Mouse (Mus musculus) embryonic facial prominence, embryonic 13.5 days (tissue): ENCODE measurements around the gene Slc4a4. TPM values are rescaled to one million over a fixed set of nuclear protein-coding genes. Genes with fewer than 3 reads are reported as not detected.

Experiments used
- ATAC-seq: fragments of 200-750 bp; cut with Nextera tagmentation; 2 replicates; pipeline ENCODE4 v1.8.0; 2017; ENCODE audit warnings: low read depth; ENCODE audit not compliant: insufficient number of reproducible peaks, insufficient read depth, low FRiP score, low TSS enrichment
- H3K27ac ChIP-seq: fragments of 300-500 bp; sonication (generic); 2 replicates; pipeline ENCODE4 v1.5.1; 2015; ENCODE audit warnings: moderate library complexity, mild to moderate bottlenecking, inconsistent platforms
- H3K27me3 ChIP-seq: fragments of 300-500 bp; sonication (generic); 2 replicates; pipeline ENCODE4 v1.6.1; 2015; ENCODE audit warnings: mild to moderate bottlenecking, inconsistent platforms
- H3K36me3 ChIP-seq: fragments of 300-500 bp; sonication (generic); 2 replicates; pipeline ENCODE4 v1.6.1; 2015; ENCODE audit warnings: mild to moderate bottlenecking, inconsistent platforms
- H3K4me1 ChIP-seq: fragments of 300-500 bp; sonication (generic); 2 replicates; pipeline ENCODE4 v1.6.1; 2015; ENCODE audit warnings: inconsistent platforms
- H3K4me2 ChIP-seq: fragments of 300-500 bp; sonication (generic); 2 replicates; pipeline ENCODE4 v1.6.1; 2015; ENCODE audit warnings: moderate library complexity, mild to moderate bottlenecking, inconsistent platforms
- H3K4me3 ChIP-seq: fragments of 300-500 bp; sonication (generic); 2 replicates; pipeline ENCODE4 v1.5.1; 2015; ENCODE audit warnings: mild to moderate bottlenecking, inconsistent platforms
- H3K9ac ChIP-seq: fragments of 300-500 bp; sonication (generic); 2 replicates; pipeline ENCODE4 v1.6.1; 2015; ENCODE audit warnings: mild to moderate bottlenecking, inconsistent platforms
- H3K9me3 ChIP-seq: fragments of 300-500 bp; sonication (generic); 2 replicates; pipeline ENCODE4 v1.6.1; 2016; ENCODE audit warnings: inconsistent platforms
- WGBS: fragments of 180-500 bp; shearing (Covaris S2); methylation state at CpG from one replicate; pipeline ENCODE4 v1.1.7; 2015; ENCODE audit warnings: mixed read lengths; 5-methylcytosine and 5-hydroxymethylcytosine counted together
- polyA plus RNA-seq: library from polyadenylated mRNA; unstranded; fragments of >200 nt; fragmentation: Nextera tagmentation; extraction: Ambion mirVana; gene quantifications from 2 replicates; pipeline ENCODE4 v1.2.1, GENCODE M21; 2015

The Slc4a4 gene
- polyA plus RNA-seq, 1 experiment from 2014 or later = 1.8 TPM

- Histone ChIP-seq H3K9me3 (no peaks in the 10 kb centered on the region), H3K4me1 (peaks cover 5% of the 10 kb centered on the region), H3K27me3 (no peaks in the 10 kb centered on the region), H3K4me3 (no peak overlapping the region), H3K4me2 (no peak overlapping the region), H3K27ac (no peak overlapping the region), H3K36me3 (no peaks in the 10 kb centered on the region), H3K9ac (no peak overlapping the region)
- no peak for ATAC-seq
- WGBS = 87% methylated on average over 9 of the region's 9 CpGs
Measured at GRCm38 (mm10) chr5:89259804-89260492, 373.3 kb downstream of the Slc4a4 start.

- Histone ChIP-seq H3K4me2 (no peak overlapping the region), H3K9ac (no peak overlapping the region), H3K27ac (no peak overlapping the region), H3K9me3 (no peaks in the 10 kb centered on the region), H3K4me3 (no peak overlapping the region), H3K27me3 (no peaks in the 10 kb centered on the region), H3K4me1 (no peaks in the 10 kb centered on the region), H3K36me3 (no peaks in the 10 kb centered on the region)
- 81% methylated on average over 2 of the region's 2 CpGs for WGBS
- no peak for ATAC-seq
Measured at GRCm38 (mm10) chr5:89277049-89277448, 390.4 kb downstream of the Slc4a4 start.

- WGBS = 74% methylated on average over 5 of the region's 5 CpGs
- H3K4me3 ChIP-seq = no peak overlapping the region
- no peak overlapping the region for H3K4me2 ChIP-seq
- no peaks in the 10 kb centered on the region for H3K27me3 ChIP-seq
- no peak overlapping the region for H3K9ac ChIP-seq
- no peaks in the 10 kb centered on the region for H3K36me3 ChIP-seq
- ATAC-seq = no peak
- H3K27ac ChIP-seq = no peak overlapping the region
- H3K9me3 ChIP-seq = no peaks in the 10 kb centered on the region
- no peaks in the 10 kb centered on the region for H3K4me1 ChIP-seq
Measured at GRCm38 (mm10) chr5:89277616-89278015, 391.0 kb downstream of the Slc4a4 start.

- no peak overlapping the region for H3K4me3 ChIP-seq
Measured at GRCm38 (mm10) chr5:89278309-89278708, 391.7 kb downstream of the Slc4a4 start.

GRCm38 (mm10) chr5:89280312-89280863 lies 393.8 kb downstream of the Slc4a4 start:
- H3K36me3 ChIP-seq = no peaks in the 10 kb centered on the region
- 71% methylated on average over 3 of the region's 3 CpGs for WGBS

More at GRCm38 (mm10) chr5:89278309-89278708, 391.7 kb downstream of the Slc4a4 start:
- no peak for ATAC-seq
- H3K36me3 ChIP-seq = no peaks in the 10 kb centered on the region
- no peaks in the 10 kb centered on the region for H3K9me3 ChIP-seq
- no peak overlapping the region for H3K9ac ChIP-seq
- no peaks in the 10 kb centered on the region for H3K4me1 ChIP-seq
- H3K27ac ChIP-seq = no peak overlapping the region
- H3K27me3 ChIP-seq = no peaks in the 10 kb centered on the region
- H3K4me2 ChIP-seq = no peak overlapping the region

More at GRCm38 (mm10) chr5:89280312-89280863, 393.8 kb downstream of the Slc4a4 start:
- H3K27me3 ChIP-seq = no peaks in the 10 kb centered on the region
- H3K27ac ChIP-seq = no peak overlapping the region
- no peak overlapping the region for H3K9ac ChIP-seq
- no peak for ATAC-seq
- H3K4me2 ChIP-seq = no peak overlapping the region
- no peaks in the 10 kb centered on the region for H3K9me3 ChIP-seq
- H3K4me3 ChIP-seq = no peak overlapping the region
- no peaks in the 10 kb centered on the region for H3K4me1 ChIP-seq

Other genes starting within 250 kb of the Slc4a4 start
- 55.3 and 58.9 TPM in 2 replicates for gene Grsf1, start 210.6 kb upstream of the Slc4a4 start, polyA plus RNA-seq
- 10.8 and 12.4 TPM in 2 replicates for gene Mob1b, start 166.0 kb upstream of the Slc4a4 start, polyA plus RNA-seq
- gene Dck, start 121.8 kb upstream of the Slc4a4 start, polyA plus RNA-seq = 48.6 and 52.1 TPM in 2 replicates